Mouse (Mus musculus) midbrain, embryonic 15.5 days (tissue): Measurements from ENCODE around the gene Oser1. TPM values are rescaled to one million over a fixed set of nuclear protein-coding genes. Genes with fewer than 3 reads are reported as not detected.
"Not testable (repeated sequence)": the region's sequence is repeated elsewhere in the genome, so short reads cannot be mapped to it uniquely, and the experiment has no call there.

Experiments
- ATAC-seq: fragments of 200-750 bp; cut with Nextera tagmentation; replicated peaks from 2 replicates; pipeline ENCODE4 v1.8.0; 2017; ENCODE audit warnings: moderate TSS enrichment
- H3K27ac ChIP-seq: fragments of 300-500 bp; sonication (generic); 2 replicates; pipeline ENCODE4 v1.5.1; 2015; ENCODE audit warnings: mild to moderate bottlenecking, inconsistent platforms
- H3K27me3 ChIP-seq: fragments of 300-500 bp; sonication (generic); replicated peaks from 2 replicates; pipeline ENCODE4 v1.6.1; 2015; ENCODE audit warnings: inconsistent platforms
- H3K36me3 ChIP-seq: fragments of 300-500 bp; sonication (generic); replicated peaks from 2 replicates; pipeline ENCODE4 v1.6.1; 2015; ENCODE audit warnings: inconsistent platforms
- H3K4me1 ChIP-seq: fragments of 300-500 bp; sonication (generic); 2 replicates; pipeline ENCODE4 v1.6.1; 2015; ENCODE audit warnings: inconsistent platforms
- H3K4me2 ChIP-seq: fragments of 300-500 bp; sonication (generic); 2 replicates; pipeline ENCODE4 v1.6.1; 2015; ENCODE audit warnings: inconsistent platforms, mild to moderate bottlenecking, moderate library complexity
- H3K4me3 ChIP-seq: fragments of 300-500 bp; sonication (generic); 2 replicates; pipeline ENCODE4 v1.5.1; 2015; ENCODE audit warnings: mild to moderate bottlenecking, inconsistent platforms
- H3K9ac ChIP-seq: fragments of 300-500 bp; sonication (generic); 2 replicates; pipeline ENCODE4 v1.6.1; 2015; ENCODE audit warnings: mild to moderate bottlenecking, inconsistent platforms
- H3K9me3 ChIP-seq: fragments of 300-500 bp; sonication (generic); 2 replicates; pipeline ENCODE4 v1.6.1; 2016; ENCODE audit warnings: inconsistent platforms
- WGBS: fragments of 180-500 bp; shearing (Covaris S2); methylation state at CpG from one replicate; pipeline ENCODE4 v1.1.7; 2015; ENCODE audit warnings: mixed read lengths; 5-methylcytosine and 5-hydroxymethylcytosine counted together
- polyA plus RNA-seq: library from polyadenylated mRNA; unstranded; fragments of >200 nt; fragmentation: Nextera tagmentation; extraction: Ambion mirVana; gene quantifications from 2 replicates; pipeline ENCODE4 v1.2.1, GENCODE M21; 2015

The Oser1 gene
- polyA plus RNA-seq, 1 experiment from 2014 or later = 73.1 TPM

DNA sequence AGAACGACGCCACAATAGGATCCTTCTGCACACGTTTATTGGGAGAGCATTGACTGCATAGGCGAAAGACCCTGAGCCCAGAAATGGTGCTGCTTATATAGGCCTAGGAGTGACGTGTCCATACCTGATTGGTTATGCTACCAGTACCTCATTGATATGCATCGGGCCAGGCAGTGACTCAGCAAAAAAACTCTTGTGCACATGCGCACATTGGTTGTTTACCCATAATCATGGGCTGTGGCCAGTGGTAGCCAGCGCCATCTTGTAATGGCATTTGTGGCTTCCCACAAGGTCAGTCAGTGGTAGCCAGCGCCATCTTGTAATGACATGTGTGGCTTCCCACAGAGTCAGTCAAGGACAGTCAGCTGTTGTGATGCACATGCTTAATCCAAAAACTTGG lies 36.8 kb upstream of the Oser1 start:
- H3K27ac ChIP-seq, H3K4me3 ChIP-seq, H3K4me2 ChIP-seq: not testable (repeated sequence)

DNA sequence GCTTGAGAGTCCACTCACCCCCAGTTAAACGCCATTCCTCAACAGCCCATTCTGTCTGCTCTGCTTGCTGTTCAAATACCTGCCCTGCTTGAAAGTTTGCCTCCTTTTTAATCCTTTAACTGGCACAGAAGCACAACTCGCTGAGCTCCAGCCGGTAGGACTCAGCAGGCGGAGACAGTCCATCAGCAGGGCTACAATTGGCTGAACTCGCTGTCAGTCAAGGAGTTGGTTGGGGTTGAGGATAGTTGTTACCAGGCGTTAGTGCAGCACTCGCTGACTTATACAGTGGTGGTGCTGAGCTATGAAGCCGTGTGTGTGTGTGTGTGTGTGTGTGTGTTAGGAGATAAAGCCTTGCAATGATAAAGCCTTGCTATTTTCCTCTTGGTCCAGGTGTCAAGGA lies 36.1 kb upstream of the Oser1 start:
- Histone ChIP-seq H3K27me3 (no peaks in the 10 kb centered on the region), H3K4me2 (no peak overlapping the region), H3K36me3 (no peaks in the 10 kb centered on the region), H3K27ac (no peak overlapping the region), H3K9ac (no peak overlapping the region), H3K4me3 (no peak overlapping the region), H3K9me3 (no peaks in the 10 kb centered on the region), H3K4me1 (peaks cover 7% of the 10 kb centered on the region; the same call in 1 of the 2 replicates)
- 89% methylated on average over 8 of the region's 8 CpGs for WGBS
- ATAC-seq = no peak

More for the DNA sequence above, 36.8 kb upstream of the Oser1 start:
- not testable (repeated sequence) for H3K36me3 ChIP-seq, H3K9ac ChIP-seq, H3K4me1 ChIP-seq, ATAC-seq, H3K9me3 ChIP-seq, H3K27me3 ChIP-seq
- 93% methylated on average over 9 of the region's 9 CpGs for WGBS

DNA sequence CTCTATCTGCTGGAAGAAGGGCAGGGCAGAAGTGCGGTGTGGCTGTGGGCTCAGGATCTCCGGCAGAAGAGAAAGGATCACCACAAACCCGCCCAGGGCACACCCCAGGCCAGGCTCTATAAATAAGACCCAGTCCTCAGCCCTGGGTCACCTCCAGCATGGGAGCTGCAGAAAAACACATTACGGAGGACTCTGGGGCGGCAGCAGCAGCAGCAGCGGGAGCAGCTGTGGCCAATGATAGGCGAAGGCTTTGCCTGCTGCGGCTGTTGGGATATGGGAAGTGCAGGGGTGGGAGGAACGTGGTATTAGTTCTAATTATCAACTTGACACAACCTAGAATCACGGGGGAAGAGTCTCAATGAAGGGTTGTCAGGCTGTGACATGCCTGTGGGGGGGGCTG lies 34.9 kb upstream of the Oser1 start:
- peak overlapping the region; percentile 36; the same call in 1 of the 2 replicates for H3K27ac ChIP-seq
- peaks cover 7% of the 10 kb centered on the region; the same call in 1 of the 2 replicates for H3K4me1 ChIP-seq
- ATAC-seq = peak; percentile 38; the same call in 1 of the 2 replicates
- H3K27me3 ChIP-seq = no peaks in the 10 kb centered on the region
- H3K4me2 ChIP-seq = peak overlapping the region; percentile 35
- peaks cover 4% of the 10 kb centered on the region for H3K36me3 ChIP-seq
- no peak overlapping the region for H3K4me3 ChIP-seq
- 0 out of 2 replicates have a peak overlapping the region, but pooled peaks have one; percentile 4 for H3K9ac ChIP-seq
- 51% methylated on average over 10 of the region's 10 CpGs for WGBS
- no peaks in the 10 kb centered on the region for H3K9me3 ChIP-seq

DNA sequence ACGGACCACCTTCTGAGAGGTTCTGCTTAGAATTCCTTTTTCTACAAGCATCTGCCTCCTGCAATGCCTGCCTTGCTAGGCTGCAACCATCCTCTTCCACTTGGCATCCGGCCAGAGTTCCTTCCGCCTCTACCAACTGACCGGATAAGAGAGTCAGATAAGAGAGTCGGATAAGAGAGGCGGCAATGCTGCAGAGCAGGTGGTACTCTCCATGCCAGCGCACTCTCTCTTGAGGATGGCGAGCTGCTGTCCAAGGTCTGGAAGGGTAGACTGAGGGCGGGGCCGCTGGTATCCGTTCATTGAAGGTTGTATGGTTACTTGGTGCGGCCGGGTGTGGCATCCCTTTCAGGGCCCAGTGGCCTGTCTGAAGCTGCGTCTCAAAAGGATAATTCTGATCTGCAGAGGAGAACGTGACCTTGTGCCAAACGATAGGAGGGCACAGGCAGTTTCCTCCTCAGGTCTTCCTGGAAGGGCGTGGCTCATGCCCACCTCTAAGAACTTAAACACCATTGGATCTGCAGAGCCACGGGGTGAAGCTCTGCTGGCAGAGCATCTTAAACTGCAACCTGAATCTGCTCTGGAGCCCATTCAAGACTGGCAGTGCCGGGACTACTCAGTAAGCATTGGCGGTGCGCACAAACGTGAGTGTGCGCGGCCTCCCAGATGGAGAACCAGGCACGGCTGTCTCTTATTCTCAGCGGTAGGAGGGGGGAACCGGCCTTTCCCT lies 34.2 kb upstream of the Oser1 start:
- 54% methylated on average over 27 of the region's 27 CpGs for WGBS

DNA sequence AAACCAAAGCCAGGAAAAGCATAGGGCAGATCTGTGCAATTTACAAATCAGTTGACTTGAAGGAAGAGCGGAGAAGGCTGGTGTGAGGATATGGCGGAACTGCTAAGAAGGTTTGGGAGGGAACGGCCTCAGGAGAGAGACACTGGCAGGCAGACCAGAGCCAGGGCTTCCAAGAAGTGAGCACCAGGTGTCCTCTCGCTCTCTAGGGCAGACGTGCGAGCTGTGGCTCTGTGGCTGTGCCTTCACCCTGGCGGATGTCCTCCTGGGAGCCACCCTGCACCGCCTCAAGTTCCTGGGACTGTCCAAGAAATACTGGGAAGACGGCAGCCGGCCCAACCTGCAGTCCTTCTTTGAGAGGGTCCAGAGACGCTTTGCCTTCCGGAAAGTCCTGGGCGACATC lies 28.9 kb upstream of the Oser1 start:
- no peak overlapping the region for H3K9ac ChIP-seq
- WGBS = 90% methylated on average over 13 of the region's 13 CpGs
- no peak for ATAC-seq
- no peaks in the 10 kb centered on the region for H3K4me1 ChIP-seq
- H3K4me2 ChIP-seq = no peak overlapping the region
- H3K9me3 ChIP-seq = no peaks in the 10 kb centered on the region
- H3K36me3 ChIP-seq = peaks cover 32% of the 10 kb centered on the region
- no peak overlapping the region for H3K27ac ChIP-seq
- H3K4me3 ChIP-seq = no peak overlapping the region
- no peaks in the 10 kb centered on the region for H3K27me3 ChIP-seq

More for the DNA sequence above, 34.2 kb upstream of the Oser1 start:
- 0 out of 2 replicates have a peak overlapping the region, but pooled peaks have one; percentile 4 for H3K9ac ChIP-seq
- H3K4me3 ChIP-seq = no peak overlapping the region
- peak; percentile 18; the same call in 1 of the 2 replicates for ATAC-seq
- H3K4me1 ChIP-seq = peaks cover 7% of the 10 kb centered on the region; the same call in 1 of the 2 replicates
- H3K36me3 ChIP-seq = peaks cover 10% of the 10 kb centered on the region
- H3K27me3 ChIP-seq = no peaks in the 10 kb centered on the region
- no peaks in the 10 kb centered on the region for H3K9me3 ChIP-seq
- H3K27ac ChIP-seq = no peak overlapping the region
- peak overlapping the region; percentile 35; the same call in 1 of the 2 replicates for H3K4me2 ChIP-seq

DNA sequence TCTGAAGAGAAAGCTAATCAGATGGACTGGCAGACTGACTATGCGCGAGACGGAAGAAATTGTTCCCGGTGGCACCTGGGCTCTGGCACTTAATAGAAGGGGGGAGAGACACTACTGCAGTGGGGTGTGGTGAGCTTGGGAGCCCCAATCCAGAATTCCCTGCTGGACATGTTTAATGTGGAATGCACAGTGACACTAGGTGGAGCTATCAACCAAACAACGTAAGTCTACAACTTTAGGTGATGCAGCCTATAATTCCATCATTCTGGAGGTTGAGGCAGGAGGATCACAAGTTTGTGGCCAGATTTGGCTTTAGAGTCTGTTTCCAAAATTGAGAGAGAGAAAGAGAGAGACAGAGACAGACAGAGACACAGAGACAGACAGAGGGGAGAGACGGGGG lies 28.2 kb upstream of the Oser1 start:
- H3K27me3 ChIP-seq = no peaks in the 10 kb centered on the region
- H3K9ac ChIP-seq = no peak overlapping the region
- WGBS = 94% methylated on average over 6 of the region's 6 CpGs
- H3K9me3 ChIP-seq = no peaks in the 10 kb centered on the region
- H3K27ac ChIP-seq = no peak overlapping the region
- peaks cover 32% of the 10 kb centered on the region for H3K36me3 ChIP-seq
- no peak for ATAC-seq
- no peak overlapping the region for H3K4me2 ChIP-seq
- no peak overlapping the region for H3K4me3 ChIP-seq
- H3K4me1 ChIP-seq = no peaks in the 10 kb centered on the region

DNA sequence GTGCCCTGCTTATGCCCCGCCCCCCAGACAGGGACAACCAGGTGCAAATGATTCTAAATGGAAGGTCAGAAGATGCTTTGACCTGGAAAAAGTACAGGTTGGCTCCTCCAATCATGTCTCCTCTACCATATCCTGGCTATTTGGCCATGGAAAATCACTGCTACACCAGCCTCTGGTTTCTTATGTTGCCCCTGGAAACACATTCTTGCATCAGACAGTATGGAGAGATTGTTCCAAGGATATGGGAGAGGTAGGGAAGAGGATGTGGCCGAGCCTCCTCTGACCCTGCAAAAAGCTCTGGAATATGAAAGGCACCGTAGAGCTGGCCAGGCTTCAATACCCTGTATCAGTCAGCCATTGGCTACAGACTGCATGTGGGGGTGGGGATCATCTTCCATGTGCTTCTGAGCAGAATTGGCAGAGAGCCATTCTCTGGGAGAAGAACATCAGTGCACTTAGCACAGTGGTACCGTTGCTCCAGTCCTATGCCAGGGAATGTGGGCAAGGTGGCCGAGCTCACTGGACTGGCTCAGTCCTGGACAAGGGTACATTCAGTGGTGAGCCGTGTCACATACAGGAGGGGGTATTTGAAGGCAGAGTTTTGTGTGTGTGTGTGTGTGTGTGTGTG lies 26.3 kb upstream of the Oser1 start:
- no peaks in the 10 kb centered on the region for H3K4me1 ChIP-seq
- H3K27ac ChIP-seq = no peak overlapping the region
- no peak overlapping the region for H3K4me2 ChIP-seq
- no peaks in the 10 kb centered on the region for H3K9me3 ChIP-seq
- ATAC-seq = no peak
- peaks cover 47% of the 10 kb centered on the region for H3K36me3 ChIP-seq
- no peaks in the 10 kb centered on the region for H3K27me3 ChIP-seq
- H3K4me3 ChIP-seq = no peak overlapping the region
- no peak overlapping the region for H3K9ac ChIP-seq
- 72% methylated on average over 6 of the region's 6 CpGs for WGBS

DNA sequence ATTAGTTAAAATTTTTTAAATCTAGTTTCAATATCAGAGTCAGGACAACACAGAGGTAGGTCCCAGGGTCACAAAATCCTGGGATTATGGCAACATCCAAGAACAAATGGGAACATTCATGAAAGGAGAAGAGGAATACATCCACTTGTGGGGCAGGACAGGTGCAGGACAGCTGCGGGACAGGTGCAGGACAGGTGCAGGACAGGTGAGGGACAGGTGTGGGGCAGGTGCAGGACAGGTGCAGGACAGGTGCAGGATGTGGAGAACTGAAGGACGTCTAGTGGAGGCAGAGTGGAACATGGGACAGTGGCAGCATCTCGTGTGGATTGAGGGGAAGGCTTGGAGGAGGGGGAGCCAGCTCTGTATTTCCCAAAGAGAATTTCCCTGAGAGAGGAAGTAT lies 24.8 kb upstream of the Oser1 start:
- Histone ChIP-seq H3K4me2 (no peak overlapping the region), H3K27me3 (no peaks in the 10 kb centered on the region), H3K9ac (no peak overlapping the region), H3K36me3 (peaks cover 41% of the 10 kb centered on the region), H3K9me3 (no peaks in the 10 kb centered on the region), H3K4me3 (no peak overlapping the region), H3K4me1 (no peaks in the 10 kb centered on the region), H3K27ac (no peak overlapping the region)
- 81% methylated on average over 3 of the region's 3 CpGs for WGBS
- ATAC-seq = no peak

DNA sequence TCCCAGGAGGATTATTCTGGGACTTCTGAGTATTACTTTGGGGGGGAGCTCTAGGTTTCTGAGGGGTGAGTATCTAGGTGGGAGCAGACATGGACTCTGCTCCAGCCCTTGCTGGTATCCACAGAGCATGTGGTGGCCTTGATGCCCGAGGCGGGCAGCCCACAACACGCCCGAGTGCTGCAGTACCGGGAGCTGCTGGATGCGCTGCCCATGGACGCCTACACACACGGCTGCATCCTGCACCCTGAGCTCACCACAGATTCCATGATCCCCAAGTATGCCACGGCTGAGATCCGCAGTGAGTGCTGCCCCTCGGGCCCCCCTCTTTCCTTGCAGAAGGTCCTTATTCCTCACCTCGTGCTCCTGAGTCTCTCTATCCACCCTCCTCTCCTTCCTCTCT lies 22.9 kb upstream of the Oser1 start:
- H3K27me3 ChIP-seq = no peaks in the 10 kb centered on the region
- peaks cover 33% of the 10 kb centered on the region for H3K36me3 ChIP-seq
- no peaks in the 10 kb centered on the region for H3K9me3 ChIP-seq
- H3K4me2 ChIP-seq = no peak overlapping the region
- H3K4me1 ChIP-seq = no peaks in the 10 kb centered on the region
- ATAC-seq = no peak
- H3K27ac ChIP-seq = no peak overlapping the region
- H3K4me3 ChIP-seq = no peak overlapping the region
- WGBS = 89% methylated on average over 12 of the region's 12 CpGs
- no peak overlapping the region for H3K9ac ChIP-seq

DNA sequence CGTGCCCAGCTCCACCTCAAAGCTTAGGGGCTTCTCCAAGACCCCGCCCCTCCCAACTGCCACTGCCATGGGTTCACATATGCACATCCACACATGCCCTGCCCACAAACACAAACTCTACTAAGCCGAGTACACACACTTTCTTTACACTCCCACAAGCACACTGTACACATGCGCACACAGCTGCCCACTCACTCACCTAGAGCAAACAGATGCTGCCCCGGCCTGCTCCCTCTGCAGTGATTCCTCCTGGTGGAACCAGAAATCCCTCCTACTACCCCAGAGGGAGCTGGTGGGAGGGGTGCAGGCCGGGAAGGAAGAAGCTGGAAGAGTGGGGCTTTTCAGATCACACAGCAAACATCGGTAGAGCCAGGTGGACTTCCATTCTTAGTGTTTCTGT lies 19.5 kb upstream of the Oser1 start:
- no peak overlapping the region for H3K27ac ChIP-seq
- no peaks in the 10 kb centered on the region for H3K9me3 ChIP-seq
- H3K9ac ChIP-seq = no peak overlapping the region
- peaks cover 27% of the 10 kb centered on the region for H3K4me1 ChIP-seq
- WGBS = 70% methylated on average over 7 of the region's 7 CpGs
- no peak overlapping the region for H3K4me2 ChIP-seq
- H3K36me3 ChIP-seq = peaks cover 15% of the 10 kb centered on the region; the same call in 1 of the 2 replicates
- H3K27me3 ChIP-seq = no peaks in the 10 kb centered on the region
- no peak overlapping the region for H3K4me3 ChIP-seq
- no peak for ATAC-seq

DNA sequence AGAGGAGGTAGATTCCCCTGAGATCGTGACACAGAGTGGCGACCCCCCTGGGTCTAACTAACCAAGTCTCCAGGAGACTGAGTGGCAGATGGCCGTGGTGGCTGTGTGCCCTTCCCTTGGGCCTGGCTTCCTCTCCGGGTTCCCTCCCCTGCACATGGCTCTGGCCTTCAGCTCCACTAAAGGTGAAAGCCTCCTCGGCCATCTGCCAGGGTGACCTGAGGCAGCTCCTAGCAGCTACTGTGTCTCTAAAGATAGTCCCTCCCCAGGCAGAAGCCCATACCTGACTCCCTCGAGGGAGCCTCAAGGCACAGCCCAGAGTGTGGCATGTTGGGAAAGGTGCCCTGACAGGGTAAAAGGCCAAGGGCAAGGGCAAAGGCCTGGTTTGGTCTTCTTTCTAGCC lies 19.0 kb upstream of the Oser1 start:
- WGBS = 75% methylated on average over 6 of the region's 6 CpGs

DNA sequence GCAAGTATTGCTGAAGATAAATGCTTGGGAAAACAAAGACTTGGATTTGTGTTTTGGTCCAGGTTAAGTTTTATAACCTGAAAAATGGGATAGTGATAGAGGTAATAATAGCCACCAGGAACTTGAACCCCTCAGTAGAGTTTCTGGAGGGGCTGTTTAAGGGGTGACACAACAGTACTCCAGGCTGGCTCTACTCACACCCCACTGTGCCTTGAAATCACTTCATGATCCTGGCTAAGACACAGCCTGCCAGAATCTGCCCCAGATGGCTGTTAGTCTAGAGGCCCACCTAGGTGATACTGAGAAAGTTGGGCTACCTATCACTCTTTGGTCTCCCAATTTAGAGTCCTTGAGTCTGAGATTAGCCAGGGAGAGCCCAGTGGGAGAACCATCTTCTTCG lies 15.0 kb upstream of the Oser1 start:
- ATAC-seq = no peak
- peak overlapping the region; percentile 81 for H3K9ac ChIP-seq
- H3K9me3 ChIP-seq = no peaks in the 10 kb centered on the region
- peak overlapping the region; percentile 87 for H3K27ac ChIP-seq
- WGBS = 77% methylated on average over 1 of the region's 1 CpGs
- peaks cover 32% of the 10 kb centered on the region for H3K4me1 ChIP-seq
- no peaks in the 10 kb centered on the region for H3K27me3 ChIP-seq
- H3K4me3 ChIP-seq = peak overlapping the region; percentile 72
- H3K36me3 ChIP-seq = no peaks in the 10 kb centered on the region
- H3K4me2 ChIP-seq = peak overlapping the region; percentile 65

More for the DNA sequence above, 19.0 kb upstream of the Oser1 start:
- Histone ChIP-seq H3K9ac (no peak overlapping the region), H3K4me2 (no peak overlapping the region), H3K4me3 (no peak overlapping the region), H3K27me3 (no peaks in the 10 kb centered on the region), H3K9me3 (no peaks in the 10 kb centered on the region), H3K4me1 (peaks cover 27% of the 10 kb centered on the region), H3K27ac (no peak overlapping the region), H3K36me3 (peaks cover 15% of the 10 kb centered on the region; the same call in 1 of the 2 replicates)
- no peak for ATAC-seq
